Mouse (Mus musculus) small intestine, adult 2 months (tissue): Measurements from ENCODE around the gene Alkal2.

Experiments used
- CTCF ChIP-seq: fragments of 200-500 bp; IDR thresholded peaks from 2 replicates; pipeline ENCODE4 v1.5.1; 2012; ENCODE audit warnings: low read depth, mild to moderate bottlenecking, control low read depth, inconsistent platforms, low read length, moderate library complexity, mixed read lengths; ENCODE audit not compliant: insufficient replicate concordance, insufficient read length; ENCODE audit errors: extremely low read depth
- POLR2A ChIP-seq: fragments of 200-500 bp; IDR thresholded peaks from 2 replicates; pipeline ENCODE4 v1.6.1; 2012; ENCODE audit warnings: low read depth, mild to moderate bottlenecking, control low read depth, inconsistent platforms, low read length, moderate library complexity

- TF ChIP-seq POLR2A (no peak), CTCF (no peak)
These were observed 533 bp upstream of the Alkal2 start for GRCm38 (mm10) chr12:30883592-30883985.
